Mouse (Mus musculus): ENCODE data around the gene Lrrc51. TPM values are rescaled to one million over a fixed set of nuclear protein-coding genes. Genes with fewer than 3 reads are reported as not detected.
"Not testable (repeated sequence)": the region's sequence is repeated elsewhere in the genome, so short reads cannot be mapped to it uniquely, and the experiment has no call there.

The Lrrc51 gene
- total and polyA plus RNA-seq, 2 experiments, result 3.3 to 5.2 TPM

GRCm38 (mm10) chr7:101955276-101955675 is 21.6 kb upstream of the Lrrc51 start:
- Histone ChIP-seq H3K4me3 (ENCODE audit: insufficient read depth, low read depth, low read length) (no peak overlapping the region), H3K27ac (replicated peaks; ENCODE audit: insufficient read depth, low read depth, low read length) (no peak overlapping the region), H3K27me3 (ENCODE audit: control insufficient read depth, insufficient read depth, low read length) (no peaks in the 10 kb centered on the region), H3K9ac (ENCODE audit: low read depth, low read length) (no peak overlapping the region), H3K36me3 (ENCODE audit: control insufficient read depth, insufficient read depth, low read length) (no peaks in the 10 kb centered on the region), H3K4me1 (ENCODE audit: control insufficient read depth, insufficient read depth, low read length) (no peaks in the 10 kb centered on the region; the same call in 1 of the 2 replicates), H3K79me2 (ENCODE audit: control insufficient read depth, insufficient read depth, low read length) (peaks cover 23% of the 10 kb centered on the region; the same call in 1 of the 2 replicates)
- no peak for TF ChIP-seq POLR2A (IDR thresholded peaks at IDR 0.05; ENCODE audit: extremely low read depth, insufficient read depth, low read length)
- no peak for TF ChIP-seq CTCF (IDR thresholded peaks at IDR 0.05; ENCODE audit: low read depth, low read length)
- 90% methylated on average over 2 of the region's 2 CpGs for WGBS
- no peak for DNase-seq (ENCODE audit: extremely low read depth, low read depth, low spot score)

DNA sequence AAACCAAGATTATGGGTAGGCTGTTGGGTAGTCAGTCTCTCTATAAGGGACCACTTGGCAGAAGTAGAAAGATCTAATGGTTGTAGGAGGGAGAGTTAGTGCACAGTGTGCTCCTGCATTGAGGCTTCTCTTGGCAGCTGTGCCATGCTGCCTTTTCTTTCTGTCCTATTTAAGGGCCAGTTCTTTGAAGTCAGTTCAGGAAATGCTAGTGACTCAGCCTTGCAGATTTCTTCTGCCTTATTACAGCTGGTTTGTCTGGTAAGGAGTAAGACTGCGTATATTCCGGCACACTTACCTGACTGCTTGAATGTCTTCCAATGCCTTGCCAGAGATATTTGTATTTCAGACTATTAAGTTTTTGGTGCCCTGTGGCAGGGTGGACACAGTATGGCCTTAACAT is 20.5 kb upstream of the Lrrc51 start:
- Histone ChIP-seq H3K79me2 (ENCODE audit: control insufficient read depth, insufficient read depth, low read length) (peaks cover 24% of the 10 kb centered on the region; the same call in 1 of the 2 replicates), H3K4me1 (ENCODE audit: control insufficient read depth, insufficient read depth, low read length) (no peaks in the 10 kb centered on the region; the same call in 1 of the 2 replicates), H3K27ac (replicated peaks; ENCODE audit: insufficient read depth, low read depth, low read length) (no peak overlapping the region), H3K36me3 (ENCODE audit: control insufficient read depth, insufficient read depth, low read length) (no peaks in the 10 kb centered on the region), H3K9ac (ENCODE audit: low read depth, low read length) (no peak overlapping the region), H3K27me3 (ENCODE audit: control insufficient read depth, insufficient read depth, low read length) (no peaks in the 10 kb centered on the region), H3K4me3 (ENCODE audit: insufficient read depth, low read depth, low read length) (no peak overlapping the region)
- no peak for DNase-seq (ENCODE audit: extremely low read depth, low read depth, low spot score)
- 86% methylated on average over 2 of the region's 2 CpGs for WGBS
- no peak for TF ChIP-seq CTCF (IDR thresholded peaks at IDR 0.05; ENCODE audit: low read depth, low read length)
- TF ChIP-seq POLR2A (IDR thresholded peaks at IDR 0.05; ENCODE audit: extremely low read depth, insufficient read depth, low read length), result no peak

DNA sequence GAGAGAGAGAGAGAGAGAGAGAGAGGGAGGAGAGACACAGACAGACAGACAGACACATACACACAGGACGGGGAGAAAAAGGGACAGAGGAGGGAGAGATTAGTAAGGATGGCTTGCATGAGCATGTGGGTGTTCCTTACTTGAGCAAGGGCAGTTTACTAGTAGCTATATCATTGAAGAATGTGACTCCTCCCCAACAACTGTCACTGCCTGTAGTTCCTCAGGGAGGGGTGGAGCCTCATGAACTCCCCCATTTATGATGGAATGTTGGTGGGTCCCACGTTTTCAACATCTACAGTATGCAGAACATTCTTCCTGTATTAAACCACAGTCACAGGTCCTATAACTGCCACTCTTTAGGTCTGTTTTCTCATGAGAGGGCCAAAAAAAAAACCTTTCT is 18.4 kb upstream of the Lrrc51 start:
- Histone ChIP-seq H3K36me3 (ENCODE audit: control insufficient read depth, insufficient read depth, low read length) (no peaks in the 10 kb centered on the region), H3K9ac (ENCODE audit: low read depth, low read length) (no peak overlapping the region), H3K79me2 (ENCODE audit: control insufficient read depth, insufficient read depth, low read length) (peaks cover 31% of the 10 kb centered on the region; the same call in 1 of the 2 replicates), H3K4me3 (ENCODE audit: insufficient read depth, low read depth, low read length) (no peak overlapping the region), H3K4me1 (ENCODE audit: control insufficient read depth, insufficient read depth, low read length) (no peaks in the 10 kb centered on the region; the same call in 1 of the 2 replicates), H3K27ac (replicated peaks; ENCODE audit: insufficient read depth, low read depth, low read length) (no peak overlapping the region), H3K27me3 (ENCODE audit: control insufficient read depth, insufficient read depth, low read length) (no peaks in the 10 kb centered on the region)
- 71% methylated on average over 2 of the region's 2 CpGs for WGBS
- no peak for DNase-seq (ENCODE audit: extremely low read depth, low read depth, low spot score)
- TF ChIP-seq CTCF (IDR thresholded peaks at IDR 0.05; ENCODE audit: low read depth, low read length) (no peak), POLR2A (IDR thresholded peaks at IDR 0.05; ENCODE audit: extremely low read depth, insufficient read depth, low read length) (no peak)

DNA sequence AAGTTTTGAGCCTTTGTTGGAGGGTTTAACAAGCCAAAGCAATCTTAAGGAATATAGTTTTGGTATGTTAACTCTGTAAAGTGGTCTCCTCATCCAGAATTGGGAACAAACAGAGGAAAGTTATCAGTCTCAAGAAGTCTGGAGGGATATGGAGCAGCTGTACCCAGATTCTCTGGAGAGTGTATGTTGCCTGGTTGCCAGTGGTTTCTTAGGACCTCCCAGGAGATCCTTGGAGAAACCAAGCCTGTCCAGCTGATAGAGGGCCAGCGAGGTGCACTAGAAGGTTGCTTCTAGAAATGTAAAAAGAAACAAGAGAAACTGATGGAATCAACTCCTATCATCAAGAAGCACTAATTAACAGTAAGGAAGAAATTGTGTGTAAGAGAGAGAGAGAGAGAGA is 18.0 kb upstream of the Lrrc51 start:
- 92% methylated on average over 1 of the region's 1 CpGs for WGBS
- Histone ChIP-seq H3K36me3 (ENCODE audit: control insufficient read depth, insufficient read depth, low read length) (no peaks in the 10 kb centered on the region), H3K9ac (ENCODE audit: low read depth, low read length) (no peak overlapping the region), H3K79me2 (ENCODE audit: control insufficient read depth, insufficient read depth, low read length) (peaks cover 29% of the 10 kb centered on the region; the same call in 1 of the 2 replicates), H3K27ac (replicated peaks; ENCODE audit: insufficient read depth, low read depth, low read length) (no peak overlapping the region), H3K4me1 (ENCODE audit: control insufficient read depth, insufficient read depth, low read length) (no peaks in the 10 kb centered on the region; the same call in 1 of the 2 replicates), H3K4me3 (ENCODE audit: insufficient read depth, low read depth, low read length) (no peak overlapping the region), H3K27me3 (ENCODE audit: control insufficient read depth, insufficient read depth, low read length) (no peaks in the 10 kb centered on the region)
- no peak for DNase-seq (ENCODE audit: extremely low read depth, low read depth, low spot score)
- TF ChIP-seq POLR2A (IDR thresholded peaks at IDR 0.05; ENCODE audit: extremely low read depth, insufficient read depth, low read length) (no peak), CTCF (IDR thresholded peaks at IDR 0.05; ENCODE audit: low read depth, low read length) (no peak)

DNA sequence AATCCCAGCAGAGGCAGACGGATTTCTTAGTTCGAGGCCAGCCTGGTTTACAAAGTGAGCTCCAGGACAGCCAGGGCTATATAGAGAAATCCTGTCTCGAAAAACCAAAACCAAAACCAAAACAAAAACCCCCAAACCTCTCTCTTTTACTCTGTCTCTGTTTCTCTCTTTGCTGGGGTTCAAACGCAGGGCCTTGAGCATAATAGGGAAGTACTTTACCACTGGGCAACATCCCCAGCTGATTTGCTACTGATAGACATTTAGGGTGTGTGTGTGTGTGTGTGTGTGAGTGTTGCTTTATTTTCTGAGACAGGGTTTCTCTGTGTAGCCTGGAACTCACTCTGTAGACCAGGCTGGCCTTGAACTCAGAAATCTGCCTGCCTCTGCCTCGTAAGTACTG is 15.3 kb upstream of the Lrrc51 start:
- not testable (repeated sequence) for DNase-seq (ENCODE audit: extremely low read depth, low read depth, low spot score); H3K36me3 ChIP-seq (ENCODE audit: control insufficient read depth, insufficient read depth, low read length); H3K9ac ChIP-seq (ENCODE audit: low read depth, low read length); H3K4me3 ChIP-seq (ENCODE audit: insufficient read depth, low read depth, low read length); H3K4me1 ChIP-seq (ENCODE audit: control insufficient read depth, insufficient read depth, low read length); H3K27ac ChIP-seq (replicated peaks; ENCODE audit: insufficient read depth, low read depth, low read length); H3K27me3 ChIP-seq (ENCODE audit: control insufficient read depth, insufficient read depth, low read length)
- peaks cover 22% of the 10 kb centered on the region; the same call in 1 of the 2 replicates for H3K79me2 ChIP-seq (ENCODE audit: control insufficient read depth, insufficient read depth, low read length)
- WGBS, result 81% methylated on average over 5 of the region's 5 CpGs

GRCm38 (mm10) chr7:101939758-101940157 is 6.1 kb upstream of the Lrrc51 start:
- H3K9ac ChIP-seq (ENCODE audit: low read depth, low read length), result no peak overlapping the region
- H3K27ac ChIP-seq (replicated peaks; ENCODE audit: insufficient read depth, low read depth, low read length), result no peak overlapping the region
- no peaks in the 10 kb centered on the region; the same call in 1 of the 2 replicates for H3K4me1 ChIP-seq (ENCODE audit: control insufficient read depth, insufficient read depth, low read length)
- H3K27me3 ChIP-seq (ENCODE audit: control insufficient read depth, insufficient read depth, low read length), result no peaks in the 10 kb centered on the region
- no peaks in the 10 kb centered on the region for H3K36me3 ChIP-seq (ENCODE audit: control insufficient read depth, insufficient read depth, low read length)
- no peak overlapping the region for H3K4me3 ChIP-seq (ENCODE audit: insufficient read depth, low read depth, low read length)
- peak; percentile 56 for DNase-seq (ENCODE audit: extremely low read depth, low read depth, low spot score)
- TF ChIP-seq CTCF (IDR thresholded peaks at IDR 0.05; ENCODE audit: low read depth, low read length) (no peak), POLR2A (IDR thresholded peaks at IDR 0.05; ENCODE audit: extremely low read depth, insufficient read depth, low read length) (no peak)
- peaks cover 31% of the 10 kb centered on the region; the same call in 1 of the 2 replicates for H3K79me2 ChIP-seq (ENCODE audit: control insufficient read depth, insufficient read depth, low read length)
- 44% methylated on average over 4 of the region's 4 CpGs for whole genome bisulfite sequencing
